Mouse (Mus musculus) layer of hippocampus, postnatal 36 days (tissue): ENCODE measurements at regions not wholly inside any gene's neighbourhood (a gene's known extent, or its start where the extent isn't known, plus 50 kb on each side); places are given as distances from the start of the nearest gene placed in this dataset.

ENCODE experiments used
- DNase-seq, 2 experiments: peaks; one replicate each; pipeline ENCODE4 v3.0.0; 2022
- microRNA-seq, 2 experiments: library from miRNA; unstranded; fragments of <30 nt; microRNA quantifications; one replicate each; pipeline ENCODE4 v1.2.0; 2021

DNA sequence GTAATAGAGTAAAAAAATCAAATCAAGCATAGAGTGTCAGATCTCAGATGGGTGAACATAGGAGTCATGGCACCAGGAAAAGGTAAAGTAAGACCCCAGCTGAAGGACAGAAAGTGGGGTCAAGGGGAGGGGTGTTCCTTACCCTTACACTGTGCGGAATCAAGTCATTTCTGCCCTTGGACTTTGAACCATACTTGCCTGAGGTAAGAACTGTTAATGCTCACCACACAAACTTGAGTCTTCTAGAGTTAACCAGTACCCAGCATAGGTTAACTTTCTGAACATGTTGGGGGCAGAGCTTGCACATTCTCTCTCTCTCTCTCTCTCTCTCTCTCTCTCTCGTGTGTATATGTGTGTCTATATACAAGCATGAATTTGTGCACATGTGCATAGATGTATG lies 83.7 kb upstream of the Dapk1 start:
- no peak for DNase-seq

DNA sequence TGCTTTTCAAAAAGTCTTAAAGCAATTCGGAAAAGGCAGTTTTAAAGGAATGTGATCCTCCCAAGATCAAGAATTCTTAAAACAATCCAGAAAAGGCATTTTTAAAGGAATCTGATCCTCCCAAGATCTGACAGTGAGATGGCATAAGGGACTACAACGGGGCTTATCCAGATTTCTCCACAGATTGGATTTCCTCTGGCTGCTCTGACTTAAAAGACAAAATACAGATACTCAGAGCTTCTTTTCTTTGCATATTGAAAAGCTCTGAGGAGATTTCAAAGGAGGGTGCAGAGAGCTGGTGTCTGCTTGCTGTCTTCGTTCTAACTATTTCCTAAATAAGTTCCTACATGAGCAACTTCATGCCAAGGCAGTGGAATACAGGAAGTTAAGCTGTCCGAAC lies 82.0 kb upstream of the Dapk1 start:
- no peak for DNase-seq

GRCm38 (mm10) chr13:60522719-60523450 lies 78.9 kb upstream of the Dapk1 start:
- DNase-seq, result peak; percentile 74 to 76

DNA sequence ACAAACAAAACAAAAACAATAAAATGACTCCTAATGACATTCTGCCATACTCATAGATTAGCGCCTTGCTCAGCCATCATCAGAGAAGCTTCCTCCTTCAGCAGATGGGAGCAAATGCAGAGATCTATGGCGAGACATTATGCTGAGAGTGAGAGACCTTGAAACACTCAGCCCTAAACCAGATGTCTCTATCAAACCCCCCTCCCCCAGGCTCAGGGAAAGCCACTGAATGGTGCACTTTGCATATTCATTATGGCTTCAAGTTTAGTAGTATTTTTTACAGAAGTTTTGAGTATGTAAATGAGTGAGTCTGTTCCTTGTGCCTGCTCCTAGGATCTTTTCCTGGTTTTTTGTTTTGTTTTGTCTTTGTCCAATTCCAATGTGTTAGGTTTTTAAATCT lies 73.9 kb upstream of the Dapk1 start:
- DNase-seq, result no peak

GRCm38 (mm10) chr13:60528819-60529218 lies 72.9 kb upstream of the Dapk1 start:
- DNase-seq, result no peak

- no peak for DNase-seq
These were observed 72.2 kb upstream of the Dapk1 start for GRCm38 (mm10) chr13:60529381-60530069.

DNA sequence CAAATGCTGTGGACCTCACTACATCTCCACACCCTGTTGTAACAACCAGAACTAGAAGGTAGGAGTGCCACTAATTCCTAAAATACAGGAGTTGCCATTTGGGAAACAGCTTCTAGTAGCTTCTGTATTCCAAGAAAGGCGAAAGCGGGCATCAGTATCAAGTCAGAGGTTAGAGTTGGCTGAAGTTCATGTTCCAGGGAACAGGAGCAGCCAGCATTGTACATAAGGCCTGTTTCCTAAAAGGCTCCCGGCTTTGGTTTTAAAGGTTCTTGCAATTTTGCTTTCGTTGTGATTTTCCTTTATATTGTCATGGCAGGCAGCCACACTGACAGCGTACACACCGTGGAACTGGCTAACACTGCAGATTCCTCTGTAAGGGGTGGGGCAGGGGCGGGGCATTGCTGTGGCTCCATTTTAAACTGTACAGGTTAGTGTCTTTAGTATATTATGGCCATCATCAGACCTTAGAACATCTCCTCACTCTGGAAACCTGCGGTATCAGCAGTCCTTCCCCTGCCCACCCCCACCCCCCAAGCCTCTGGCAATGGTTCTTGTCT lies 67.8 kb upstream of the Dapk1 start:
- DNase-seq, result no peak

- DNase-seq, result no peak
These were observed 67.2 kb upstream of the Dapk1 start for GRCm38 (mm10) chr13:60534501-60534900.

GRCm38 (mm10) chr13:60535045-60535444 lies 66.7 kb upstream of the Dapk1 start:
- DNase-seq, result no peak

- no peak for DNase-seq
These were observed 65.0 kb upstream of the Dapk1 start for GRCm38 (mm10) chr13:60536725-60537124.

GRCm38 (mm10) chr13:60538110-60538509 lies 63.6 kb upstream of the Dapk1 start:
- no peak for DNase-seq

DNA sequence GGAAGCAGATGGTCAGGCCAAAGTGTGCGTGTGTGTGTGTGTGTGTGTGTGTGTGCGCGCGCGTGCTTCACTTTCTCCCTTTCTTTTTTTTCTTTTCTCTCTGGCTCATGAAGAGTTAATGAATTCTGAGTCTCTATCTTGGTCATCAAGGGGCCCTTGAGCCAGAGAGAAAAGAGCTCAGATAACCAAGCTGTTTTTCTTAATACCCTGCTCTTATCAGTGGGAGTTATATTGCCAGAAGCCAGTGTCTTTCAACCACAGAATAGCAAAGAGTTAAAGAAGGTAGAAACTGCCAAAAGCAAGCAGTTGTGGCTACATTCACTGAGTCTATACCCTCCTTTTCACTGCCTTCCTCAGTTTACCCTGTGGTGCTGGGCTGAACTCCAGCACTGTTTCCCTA lies 60.6 kb upstream of the Dapk1 start:
- no peak for DNase-seq

DNA sequence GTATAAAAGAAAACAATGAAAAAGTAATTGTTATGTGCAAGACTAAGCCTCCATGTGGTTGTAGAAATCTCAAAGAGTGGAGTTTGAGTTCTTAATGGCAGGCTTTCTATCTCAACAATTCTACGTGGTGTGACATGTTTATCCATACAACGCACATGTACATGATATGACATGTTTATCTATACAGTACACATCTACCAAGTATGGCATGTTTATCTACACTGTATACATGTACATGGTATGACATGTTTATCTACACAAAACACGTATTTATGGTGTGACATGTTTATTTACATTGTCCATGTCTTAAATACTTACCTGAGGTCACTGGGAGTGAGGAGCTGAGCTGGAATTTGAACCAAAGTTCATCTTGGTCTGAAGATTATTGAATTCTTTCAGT lies 57.4 kb upstream of the Dapk1 start:
- DNase-seq, result no peak

GRCm38 (mm10) chr13:60545999-60546733 lies 55.6 kb upstream of the Dapk1 start:
- DNase-seq, result no peak

Small RNAs in the stretch of these regions (microRNA-seq; reads per million reads assigned to microRNA genes)
- gene Gm24999 (0 reads per million in 2 experiments), gene Gm25000 (0 reads per million in 2 experiments)
